Mouse (Mus musculus): ENCODE measurements around the gene Tpbgl. TPM values are rescaled to one million over a fixed set of nuclear protein-coding genes. Genes with fewer than 3 reads are reported as not detected.

Tpbgl gene
- total RNA-seq (2015), result 0.07 TPM in 1 of 2 replicates, not detected in the other
- not detected in 2 replicates for total RNA-seq (2017)

DNA sequence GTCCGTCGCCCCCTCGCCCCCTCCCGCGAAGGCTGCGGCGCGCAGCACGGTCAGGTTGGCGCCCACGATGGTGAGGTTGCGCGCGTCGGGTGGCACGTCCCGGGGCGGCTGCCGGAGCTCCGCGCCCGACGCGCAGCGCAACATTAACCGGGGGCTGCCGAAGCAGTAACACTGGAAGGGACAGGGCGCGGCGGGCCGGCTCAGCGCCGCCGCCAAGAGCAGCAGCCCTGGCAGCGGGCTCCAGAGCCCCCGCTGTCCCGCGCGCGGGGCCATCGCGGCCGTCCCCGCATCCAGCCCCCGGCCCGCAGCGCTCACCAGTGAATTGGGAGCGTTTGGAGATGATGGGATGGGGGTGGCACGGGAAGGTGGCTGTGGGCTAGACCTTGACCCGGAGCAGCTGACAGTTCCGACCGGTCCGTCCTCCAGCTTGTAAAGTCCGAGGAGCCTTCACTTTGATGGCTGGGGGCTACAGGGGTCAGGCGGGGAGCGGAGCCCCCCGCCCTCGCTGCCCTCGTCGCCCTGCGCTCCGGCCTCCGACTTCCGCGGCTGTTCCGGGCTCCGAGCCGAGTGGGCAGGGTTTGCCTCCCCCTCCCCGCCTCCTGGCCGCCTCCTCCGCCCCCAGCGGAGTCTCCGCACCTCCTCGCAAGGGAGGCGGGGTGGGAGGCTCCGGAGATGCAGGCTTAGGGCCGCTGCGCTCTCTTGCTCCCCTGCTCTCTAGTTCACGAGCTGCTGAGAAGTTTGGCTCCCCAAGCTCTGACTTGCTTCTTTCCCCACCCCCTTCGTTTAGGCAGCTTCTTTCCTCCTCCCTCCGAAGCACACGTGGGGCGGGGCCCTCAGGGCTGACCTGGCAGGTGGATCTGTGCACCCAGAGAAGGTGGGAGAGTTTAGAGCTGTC is at the start of gene Tpbgl:
Tpbgl (minus strand) TSS at position 728 of the 895 bp plus-strand sequence.
- peak; percentile 41; the same call in 1 of the 2 replicates for ATAC-seq (replicated peaks; ENCODE audit: poor library complexity)

DNA sequence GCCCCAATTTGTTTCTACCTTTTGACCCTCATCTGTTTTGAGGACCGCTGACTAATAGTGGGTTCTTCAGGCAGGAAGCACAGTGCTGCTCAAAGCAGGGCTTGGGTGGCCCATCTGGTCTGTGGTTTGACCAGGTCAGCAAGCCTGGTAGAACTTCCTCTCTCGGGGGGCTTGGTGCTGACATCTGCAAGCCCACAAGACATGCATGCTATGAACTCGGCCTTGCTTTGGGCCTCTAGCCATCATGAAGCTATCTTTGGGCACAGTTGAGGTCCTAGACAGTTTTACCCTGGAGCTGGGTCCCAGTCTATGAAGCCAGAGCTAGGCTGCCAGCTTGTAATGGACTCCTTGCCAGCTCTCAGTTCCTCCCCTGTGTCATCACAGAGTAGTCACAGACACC is 48.0 kb upstream of the Tpbgl start:
- peak; percentile 76 for ATAC-seq (replicated peaks; ENCODE audit: poor library complexity)

DNA sequence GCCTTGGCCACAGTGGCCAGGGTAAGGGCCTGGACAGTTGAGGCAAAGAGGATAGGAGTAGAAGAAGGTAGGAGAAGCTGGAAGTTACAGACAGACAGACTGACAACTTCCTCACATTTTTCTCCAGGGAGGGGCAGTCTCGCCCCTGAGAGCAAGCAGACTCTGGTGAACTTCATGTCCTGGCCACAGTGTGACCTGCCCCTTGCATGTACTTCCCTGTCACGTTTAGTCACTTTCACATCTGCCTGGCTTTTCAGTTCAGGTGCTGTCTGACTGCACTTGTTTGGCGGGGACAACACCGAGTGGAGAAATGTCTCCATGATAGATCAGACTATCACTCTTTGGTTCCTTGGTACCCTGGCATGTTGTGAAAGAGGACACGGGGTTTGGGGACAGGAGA is 47.3 kb upstream of the Tpbgl start:
- peak; percentile 55 for ATAC-seq (replicated peaks; ENCODE audit: poor library complexity)

DNA sequence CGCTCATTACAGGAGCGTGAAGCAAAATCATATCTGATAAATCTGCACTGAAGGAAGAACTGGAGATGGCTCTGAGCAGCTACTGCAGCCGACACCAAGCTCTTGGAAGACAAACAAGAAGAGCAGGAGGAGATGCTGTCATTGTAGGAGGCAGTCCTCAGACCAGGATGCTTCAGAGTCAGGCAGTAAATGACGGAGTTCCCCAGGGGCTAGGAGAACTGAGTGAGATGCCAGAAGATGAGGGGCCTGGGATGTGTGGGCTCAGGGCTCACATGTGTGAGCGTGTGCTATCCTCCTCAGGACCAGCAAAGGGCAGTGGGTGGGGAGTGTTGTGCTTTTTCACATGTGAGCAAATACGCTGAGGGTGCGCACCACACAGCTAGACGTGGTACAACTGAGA is 46.3 kb upstream of the Tpbgl start:
- ATAC-seq (replicated peaks; ENCODE audit: poor library complexity), result no peak

DNA sequence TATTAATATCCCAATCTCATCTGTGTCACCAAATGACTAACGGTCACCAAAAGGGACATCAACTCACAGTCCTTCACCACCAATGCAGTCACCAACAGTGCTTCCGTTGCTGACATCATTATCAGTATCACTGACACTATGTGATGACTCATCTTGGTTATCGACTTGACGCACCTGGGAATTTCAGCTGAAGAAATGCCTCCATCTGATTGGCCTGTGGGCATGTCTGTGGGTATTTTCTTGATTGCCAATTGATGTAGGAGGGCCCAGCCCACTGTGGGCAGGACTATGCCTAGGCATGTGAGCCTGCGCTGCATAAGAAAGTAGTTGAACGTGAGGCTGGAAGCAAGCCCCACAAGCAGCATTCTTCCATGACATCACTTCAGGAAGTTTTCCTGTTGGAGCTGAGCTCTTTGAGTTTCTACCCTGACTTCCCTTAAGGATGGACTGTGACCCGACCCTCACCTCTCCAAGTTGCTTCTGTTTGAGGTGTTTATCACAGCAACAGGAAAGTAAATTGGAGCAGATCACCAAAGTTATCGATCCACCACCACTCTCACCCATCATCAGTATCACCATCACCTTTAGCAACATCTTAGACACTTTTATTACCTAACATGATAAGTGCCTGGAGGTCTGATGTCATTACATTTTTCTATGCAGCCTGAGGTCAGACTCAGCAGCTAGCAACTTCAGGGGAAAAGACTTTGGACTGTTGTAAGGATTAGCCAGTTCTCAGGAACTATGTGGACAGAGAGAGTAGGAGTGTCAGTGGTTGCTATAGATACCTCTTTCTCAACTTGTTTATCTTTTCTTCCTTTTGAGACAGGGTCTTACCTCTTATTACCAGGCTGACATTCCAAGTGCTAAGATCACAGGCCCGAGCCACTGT is 44.9 kb upstream of the Tpbgl start:
- no peak for ATAC-seq (replicated peaks; ENCODE audit: poor library complexity)

DNA sequence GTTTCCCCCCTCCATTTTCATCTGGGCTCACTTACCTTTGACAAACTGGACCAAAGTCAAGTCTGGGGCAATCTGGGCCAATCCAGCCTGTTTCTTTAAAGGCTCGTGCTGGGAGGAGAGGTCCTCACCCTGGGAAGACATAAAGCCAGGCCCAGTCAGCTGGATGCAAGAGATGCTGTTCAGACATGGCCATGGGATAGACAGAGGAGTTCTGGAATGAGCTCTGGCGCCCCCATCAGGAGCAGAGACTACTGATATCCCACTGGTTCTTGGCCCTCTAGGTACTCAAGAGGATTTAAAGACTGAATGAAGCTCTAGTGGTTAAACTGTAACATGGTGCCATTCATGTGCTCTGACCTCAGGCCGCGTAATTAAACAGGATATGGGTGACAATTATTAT is 44.0 kb upstream of the Tpbgl start:
- ATAC-seq (replicated peaks; ENCODE audit: poor library complexity), result no peak

DNA sequence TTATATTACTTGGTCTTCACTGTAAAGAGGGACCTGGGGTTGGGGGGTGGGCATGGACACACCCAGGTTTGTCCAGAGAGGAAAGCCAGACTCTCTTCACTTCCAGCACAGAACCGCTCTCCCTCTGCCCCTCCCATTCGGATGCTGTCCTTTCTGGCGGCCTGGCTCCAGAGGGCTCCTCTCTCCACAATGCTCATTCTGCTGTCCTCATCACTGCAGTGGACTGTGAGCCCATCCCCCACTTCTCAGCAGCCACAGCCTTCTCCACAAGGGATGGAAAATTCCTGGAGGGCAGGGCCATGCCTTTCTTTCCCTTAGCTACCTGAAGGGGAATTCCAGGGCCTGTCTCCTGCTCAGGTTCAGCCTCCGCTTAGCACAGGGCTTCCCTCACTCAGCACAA is 41.9 kb upstream of the Tpbgl start:
- ATAC-seq (replicated peaks; ENCODE audit: poor library complexity), result no peak

DNA sequence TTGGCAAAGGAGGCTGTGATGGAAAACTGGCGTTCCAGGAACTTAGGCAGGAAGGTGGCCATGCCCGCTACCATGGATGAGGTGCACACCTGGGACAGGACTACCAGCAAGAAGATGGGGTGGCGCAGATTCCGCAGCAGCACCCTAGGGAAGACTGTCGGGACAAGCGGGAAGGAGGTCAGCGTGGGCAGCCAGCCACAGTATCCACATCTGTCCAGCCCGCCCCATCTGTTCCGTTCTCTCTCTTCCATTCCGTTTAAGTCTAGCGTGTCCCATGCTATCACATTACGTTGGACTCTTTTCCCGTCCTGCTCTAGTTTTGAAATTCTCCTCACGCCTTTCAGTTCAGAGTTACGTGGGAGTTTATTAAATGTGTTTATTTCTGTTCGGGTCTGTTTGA is 40.2 kb upstream of the Tpbgl start:
- ATAC-seq (replicated peaks; ENCODE audit: poor library complexity), result no peak

DNA sequence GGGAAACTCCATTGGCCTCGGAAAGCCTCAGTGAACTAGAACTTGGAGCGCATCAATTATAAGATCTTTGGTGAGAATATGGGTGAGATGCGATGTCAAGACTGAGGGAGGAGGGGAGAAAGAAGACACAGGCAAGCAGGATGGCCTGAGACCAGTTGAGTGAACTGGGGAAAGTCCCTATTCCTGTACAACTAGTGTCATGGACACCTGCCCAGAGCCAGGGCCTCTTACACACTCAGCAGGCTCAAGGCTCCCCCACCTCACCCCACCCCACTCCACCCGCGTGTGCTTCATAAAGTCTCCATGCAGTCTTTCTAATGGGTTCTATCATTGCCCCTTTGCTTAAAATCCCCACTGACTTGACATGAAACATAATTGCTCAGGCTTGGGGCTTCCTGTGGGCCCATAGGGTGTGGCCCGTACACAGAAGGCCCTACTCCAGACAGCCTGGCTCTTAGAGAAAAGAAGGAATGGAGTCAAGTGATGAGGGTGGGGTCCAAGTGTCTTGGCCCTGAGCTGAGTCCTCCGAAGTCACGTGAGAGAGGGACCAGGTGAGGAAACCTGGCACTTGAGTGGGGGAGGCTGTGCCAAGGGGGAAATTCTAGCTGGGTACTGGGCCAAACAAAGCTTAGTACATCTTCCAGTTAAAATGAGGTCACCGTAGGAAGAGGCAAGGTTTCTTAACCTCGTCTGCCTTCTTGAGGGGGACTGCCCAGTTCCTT is 39.0 kb upstream of the Tpbgl start:
- no peak for ATAC-seq (replicated peaks; ENCODE audit: poor library complexity)

DNA sequence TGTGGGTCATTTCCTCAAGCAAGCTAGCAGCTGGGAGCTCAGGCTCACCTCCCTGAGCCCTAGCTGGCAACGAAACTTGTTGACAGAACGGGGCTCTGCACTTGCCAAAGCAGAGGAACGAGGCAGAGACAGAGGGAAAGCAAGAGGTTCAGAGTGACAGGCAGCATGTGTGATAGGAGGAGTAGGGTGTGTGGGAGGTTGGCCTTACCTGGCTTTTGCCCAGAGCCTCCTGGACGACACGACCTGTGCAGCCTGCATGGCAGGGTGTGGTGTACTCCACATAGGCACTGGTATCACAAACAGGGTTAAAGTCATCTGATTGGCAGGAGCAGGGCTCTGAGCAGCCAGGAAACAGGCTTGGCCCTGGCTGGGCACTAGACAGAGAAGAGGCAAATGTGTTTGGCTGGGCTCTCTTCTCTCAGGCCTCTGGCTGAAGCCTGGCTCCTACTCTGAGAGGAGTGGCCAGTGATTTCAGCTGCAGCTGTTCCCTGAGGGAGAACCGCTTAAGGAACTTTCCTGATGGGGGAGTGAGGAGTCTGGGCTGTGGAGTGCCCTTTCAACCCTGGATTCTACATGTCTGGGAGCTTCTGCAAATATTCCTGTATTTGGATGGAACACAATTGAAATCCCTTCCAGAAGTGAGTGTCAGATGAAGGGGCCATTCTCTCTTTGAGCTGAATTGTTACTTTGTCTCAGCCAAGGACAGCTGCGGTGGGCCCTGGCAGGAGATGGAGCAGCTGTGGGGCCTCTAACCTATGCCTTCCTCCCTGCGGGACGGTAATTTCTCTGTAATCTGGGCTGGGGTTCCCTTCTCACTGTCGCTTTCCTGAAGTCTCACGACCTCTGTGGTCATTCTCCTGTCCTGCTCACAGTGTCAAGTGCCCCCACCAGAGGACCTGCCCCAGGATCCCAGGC is 37.9 kb upstream of the Tpbgl start:
- ATAC-seq (replicated peaks; ENCODE audit: poor library complexity), result no peak

DNA sequence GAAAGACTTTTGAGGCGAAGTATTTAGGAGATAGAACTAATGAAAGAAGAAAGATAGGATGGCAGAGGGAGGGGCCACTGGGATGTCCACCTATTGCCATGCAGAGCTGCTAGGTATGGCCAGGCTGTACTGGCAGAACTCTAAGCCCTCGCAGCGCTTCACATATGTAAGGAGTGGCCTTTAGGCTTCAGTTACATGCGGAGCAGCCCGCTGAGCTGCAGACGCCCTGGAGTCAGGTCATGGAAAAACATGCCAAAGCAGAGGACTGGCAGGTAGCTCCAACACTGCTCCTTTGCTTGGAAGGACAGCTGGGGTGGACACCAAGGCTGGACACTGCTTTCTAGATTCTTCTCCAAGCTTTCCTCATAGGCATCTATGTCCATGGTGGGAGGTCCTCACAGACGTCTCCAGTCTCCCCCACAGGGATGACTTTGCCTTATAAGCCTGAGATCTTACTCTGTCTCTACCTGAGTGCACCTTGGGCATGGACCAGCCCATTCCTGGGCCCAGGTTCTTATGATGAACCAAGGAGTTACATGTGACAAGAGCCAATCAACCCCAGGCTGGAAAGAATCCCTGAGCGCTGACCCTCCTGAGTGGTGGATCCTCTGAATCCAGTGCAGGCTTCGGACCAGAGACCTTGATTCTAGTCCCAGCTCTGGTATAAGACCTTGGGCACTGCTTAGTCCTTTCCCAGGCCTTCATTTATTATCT is 36.8 kb upstream of the Tpbgl start:
- ATAC-seq (replicated peaks; ENCODE audit: poor library complexity), result no peak

DNA sequence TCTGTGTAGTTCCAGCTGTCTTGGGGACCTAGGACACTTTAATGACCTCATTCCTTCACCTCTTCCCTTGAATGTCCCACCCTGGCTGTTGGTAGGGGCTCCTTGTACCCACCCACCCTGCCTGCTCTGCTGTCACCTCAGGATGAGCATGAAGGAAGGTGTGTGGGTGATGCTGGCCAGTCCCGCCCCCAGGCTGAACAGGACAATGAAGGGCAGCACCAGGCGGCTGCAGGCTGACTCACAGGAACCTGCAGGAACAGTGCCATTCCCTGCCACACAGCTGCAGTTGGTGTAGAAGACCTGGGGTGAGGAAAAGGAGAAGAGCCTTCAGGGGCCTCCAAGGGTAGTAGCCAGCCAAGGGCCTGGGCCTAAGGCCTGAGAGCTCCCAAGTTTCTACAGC is 35.4 kb upstream of the Tpbgl start:
- ATAC-seq (replicated peaks; ENCODE audit: poor library complexity), result no peak

DNA sequence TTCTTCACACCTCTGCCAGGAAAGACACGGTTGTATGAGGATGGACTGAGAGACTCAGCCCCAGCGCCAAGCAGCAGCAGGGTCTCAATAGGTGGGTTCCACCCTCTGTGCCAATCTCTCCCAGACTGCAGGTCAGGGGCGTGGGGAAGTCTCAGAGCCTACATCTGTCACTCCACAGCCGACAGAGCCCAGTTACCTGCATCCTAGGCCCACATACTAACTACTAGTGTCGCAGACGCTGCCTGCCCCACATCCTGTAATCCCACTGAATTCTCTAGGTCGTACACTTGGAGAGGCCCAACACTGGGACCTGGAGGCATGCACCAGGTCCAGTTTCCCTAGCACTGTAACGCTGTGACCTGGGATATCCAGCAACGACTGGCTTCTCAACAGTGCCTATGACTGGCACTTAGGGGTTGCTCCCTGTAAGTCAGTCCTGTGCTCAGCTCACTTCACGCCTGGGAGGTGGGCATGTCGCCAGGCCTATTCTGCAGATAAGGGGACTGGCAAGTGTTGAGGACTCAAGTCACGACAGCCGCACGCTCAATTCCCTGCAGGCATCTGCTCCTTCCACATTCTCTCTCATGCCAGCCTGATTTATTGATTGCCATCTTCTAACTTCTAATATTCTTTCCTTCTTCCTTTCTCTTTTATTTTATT is 34.8 kb upstream of the Tpbgl start:
- ATAC-seq (replicated peaks; ENCODE audit: poor library complexity), result no peak; the same call in 1 of the 2 replicates

DNA sequence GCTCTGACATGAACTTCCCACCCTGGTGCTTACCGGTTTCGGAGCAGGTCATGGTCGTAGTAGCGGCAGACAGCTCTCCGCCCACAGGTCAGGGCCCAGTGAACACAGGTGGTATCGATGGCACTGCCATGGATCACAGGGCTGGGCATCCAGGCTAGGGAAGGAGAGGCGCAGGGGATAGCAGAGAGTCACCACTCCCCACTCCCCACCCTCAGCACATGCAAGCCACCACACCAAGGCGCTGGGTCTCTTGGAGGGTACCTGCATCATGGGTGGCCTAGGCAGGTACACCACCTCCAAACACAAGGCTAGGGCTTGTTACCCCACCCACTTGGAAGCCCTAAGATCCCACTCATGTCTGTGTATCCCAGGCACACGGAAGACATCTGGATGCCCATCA is 34.2 kb upstream of the Tpbgl start:
- no peak for ATAC-seq (replicated peaks; ENCODE audit: poor library complexity)

DNA sequence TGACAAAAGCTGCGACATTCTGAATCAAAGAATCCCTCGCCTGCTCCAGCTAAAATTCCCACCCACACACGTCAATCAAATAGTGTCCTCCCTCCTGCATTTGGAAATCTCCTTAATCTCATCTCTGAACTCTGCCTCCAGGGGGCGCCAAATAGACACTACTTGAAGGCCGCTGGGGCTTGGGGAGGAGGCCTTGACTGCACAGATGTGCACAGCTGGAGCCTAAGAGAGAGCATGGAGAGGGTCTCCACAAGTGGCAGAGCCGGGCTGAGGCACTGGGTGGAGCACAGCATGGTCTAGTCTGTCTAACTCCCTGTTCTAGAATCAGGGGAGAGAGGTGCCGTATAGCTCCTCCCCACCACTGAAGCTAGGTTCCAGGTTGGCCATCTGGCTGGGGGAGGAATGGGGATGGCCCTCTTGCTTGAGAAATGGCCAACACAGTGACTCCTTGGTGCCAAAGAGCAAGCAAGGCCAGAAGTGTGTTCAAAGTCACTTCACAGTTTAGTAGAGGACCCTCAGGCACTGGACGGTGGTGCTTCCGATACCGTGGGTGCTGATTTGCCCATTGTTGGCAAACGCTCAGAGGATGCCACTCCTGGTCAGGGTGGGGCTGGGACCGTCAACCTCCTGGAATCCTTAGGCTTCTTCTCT is 32.6 kb upstream of the Tpbgl start:
- ATAC-seq (replicated peaks; ENCODE audit: poor library complexity), result peak; percentile 83

DNA sequence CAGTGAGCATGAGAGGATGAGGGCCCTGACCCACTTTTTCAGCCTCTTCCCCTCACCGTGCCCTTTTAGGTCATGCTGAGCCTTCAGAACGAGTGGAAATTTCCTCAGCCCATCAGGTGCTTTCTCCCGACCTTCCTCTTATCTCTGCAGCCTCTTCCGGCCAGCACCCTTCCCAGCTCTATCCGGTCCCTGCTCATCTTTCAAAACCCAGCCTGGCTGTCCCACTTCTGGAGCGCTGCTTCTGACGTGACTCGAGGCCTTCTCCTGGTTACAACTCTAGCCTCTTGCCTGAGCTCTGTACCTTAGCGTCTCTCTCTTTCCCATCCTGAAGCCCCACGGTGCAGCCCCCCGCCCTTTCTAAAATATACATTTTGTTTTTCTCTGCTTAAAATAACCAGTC is 27.3 kb upstream of the Tpbgl start:
- no peak for ATAC-seq (replicated peaks; ENCODE audit: poor library complexity)

DNA sequence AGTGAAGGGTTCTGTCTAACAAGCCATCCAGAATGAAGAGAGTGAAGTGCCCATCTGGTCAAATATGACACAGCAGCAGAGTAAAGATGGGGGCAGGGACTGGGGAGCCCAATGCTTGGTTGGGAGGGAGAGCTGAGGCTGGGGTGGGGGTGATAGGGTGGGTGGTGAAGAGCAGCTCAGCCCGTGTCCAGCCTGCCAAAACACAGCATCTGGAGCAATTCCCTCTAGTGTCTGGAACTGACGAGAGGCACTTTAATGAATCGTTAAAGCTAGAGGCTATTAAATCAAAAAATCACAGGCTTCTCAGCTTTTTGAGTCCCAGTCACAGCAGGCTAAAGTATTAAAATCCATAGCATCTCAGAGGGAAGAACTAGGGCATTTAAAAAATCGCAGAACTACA is 22.7 kb upstream of the Tpbgl start:
- ATAC-seq (replicated peaks; ENCODE audit: poor library complexity), result no peak

DNA sequence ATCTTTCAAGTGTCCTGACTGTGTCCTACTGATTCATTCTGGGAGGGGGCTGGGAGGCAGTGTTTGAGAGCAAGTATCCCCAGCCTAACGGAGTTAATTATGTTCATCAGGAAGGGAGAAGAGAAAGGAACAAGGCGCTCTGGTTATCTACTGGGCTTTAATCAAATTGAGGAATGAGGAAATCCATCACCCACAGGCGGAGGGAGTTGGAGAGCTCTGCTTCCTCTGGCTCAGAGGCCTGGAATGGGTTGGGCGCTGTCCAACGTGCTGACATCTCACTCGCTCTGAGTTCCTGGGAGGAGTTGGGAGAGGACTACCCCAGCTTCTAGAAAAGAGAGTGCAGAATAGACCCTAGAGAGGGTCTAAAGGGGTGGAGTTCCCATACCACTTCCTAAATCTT is 21.7 kb upstream of the Tpbgl start:
- peak; percentile 69 for ATAC-seq (replicated peaks; ENCODE audit: poor library complexity)
